Mouse (Mus musculus) liver, adult 2 months (tissue): ENCODE results near the gene Ddo.

ENCODE experiments used
- CTCF ChIP-seq: fragments of 200-500 bp; IDR thresholded peaks from 2 replicates; pipeline ENCODE4 v1.5.1; 2011; ENCODE audit warnings: low read depth, low read length, control low read depth
- POLR2A ChIP-seq: fragments of 200-500 bp; IDR thresholded peaks from 2 replicates; pipeline ENCODE4 v1.6.1; 2011; ENCODE audit warnings: low read length, control low read depth; ENCODE audit not compliant: insufficient read depth; ENCODE audit errors: extremely low read depth

DNA sequence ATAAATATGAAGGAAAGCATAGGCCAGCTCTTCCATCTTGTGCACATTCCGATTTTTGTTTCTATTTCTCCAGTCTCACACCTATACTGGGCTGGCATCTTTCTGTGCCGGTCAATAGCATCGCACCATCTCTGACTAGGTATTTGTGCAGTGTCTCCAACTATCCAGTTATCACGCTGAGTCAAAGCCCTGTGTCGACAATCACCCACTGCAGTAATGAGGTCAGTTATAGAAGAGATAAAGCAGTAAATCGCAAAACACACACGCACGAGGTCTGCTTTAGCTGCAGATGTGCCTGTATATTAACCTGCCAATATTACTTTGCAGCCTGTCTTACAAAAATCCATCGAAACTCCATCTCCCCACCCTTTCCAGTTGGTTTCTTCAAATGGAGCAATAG lies 84.0 kb downstream of the Ddo start:
- TF ChIP-seq POLR2A (no peak), CTCF (no peak)
